Mouse (Mus musculus): Measurements from ENCODE around the gene Ern1. TPM values are rescaled to one million over a fixed set of nuclear protein-coding genes. Genes with fewer than 3 reads are reported as not detected.

The Ern1 gene
- polyA plus RNA-seq, 1 experiment from 2014 or later = 5.3 TPM

- H3K9me3 ChIP-seq = no peaks in the 10 kb centered on the region
- no peaks in the 10 kb centered on the region for H3K27me3 ChIP-seq (ENCODE audit: insufficient read depth, poor library complexity, severe bottlenecking)
- no peaks in the 10 kb centered on the region for H3K36me3 ChIP-seq
- H3K4me1 ChIP-seq = 0 out of 2 replicates have a peak, but pooled peaks cover 16% of the 10 kb centered on the region
- no peak for DNase-seq (ENCODE audit: low spot score)
- H3K4me3 ChIP-seq = no peak overlapping the region
- WGBS = 82% methylated on average over 6 of the region's 6 CpGs
- H3K27ac ChIP-seq = no peak overlapping the region
Measured at GRCm38 (mm10) chr11:106387020-106387419, 100.6 kb downstream of the Ern1 start.

- DNase-seq (ENCODE audit: low spot score) = no peak
- H3K9me3 ChIP-seq = no peaks in the 10 kb centered on the region
- H3K4me1 ChIP-seq = 0 out of 2 replicates have a peak, but pooled peaks cover 12% of the 10 kb centered on the region
- H3K4me3 ChIP-seq = no peak overlapping the region
- H3K27me3 ChIP-seq (ENCODE audit: insufficient read depth, poor library complexity, severe bottlenecking) = no peaks in the 10 kb centered on the region
- 70% methylated on average over 3 of the region's 3 CpGs for WGBS
- no peak overlapping the region for H3K27ac ChIP-seq
- H3K36me3 ChIP-seq = no peaks in the 10 kb centered on the region
Measured at GRCm38 (mm10) chr11:106386409-106386808, 101.2 kb downstream of the Ern1 start.

- 64% methylated on average over 6 of the region's 6 CpGs for WGBS
- H3K4me1 ChIP-seq = 0 out of 2 replicates have a peak, but pooled peaks cover 12% of the 10 kb centered on the region
- H3K36me3 ChIP-seq = 0 out of 2 replicates have a peak, but pooled peaks cover 4% of the 10 kb centered on the region
- no peak for DNase-seq (ENCODE audit: low spot score)
- peak overlapping the region; percentile 80; the same call in 1 of the 2 replicates for H3K27ac ChIP-seq
- no peaks in the 10 kb centered on the region for H3K9me3 ChIP-seq
- H3K27me3 ChIP-seq (ENCODE audit: insufficient read depth, poor library complexity, severe bottlenecking) = no peaks in the 10 kb centered on the region
- no peak overlapping the region for H3K4me3 ChIP-seq
Measured at GRCm38 (mm10) chr11:106383051-106383790, 104.4 kb downstream of the Ern1 start.

- Histone ChIP-seq H3K4me1 (0 out of 2 replicates have a peak, but pooled peaks cover 12% of the 10 kb centered on the region), H3K9me3 (no peaks in the 10 kb centered on the region), H3K27ac (peak overlapping the region; percentile 80), H3K36me3 (0 out of 2 replicates have a peak, but pooled peaks cover 8% of the 10 kb centered on the region), H3K4me3 (peak overlapping the region; percentile 51), H3K27me3 (ENCODE audit: insufficient read depth, poor library complexity, severe bottlenecking) (no peaks in the 10 kb centered on the region)
- DNase-seq (ENCODE audit: low spot score) = no peak
- 36% methylated on average over 5 of the region's 5 CpGs for WGBS
Measured at GRCm38 (mm10) chr11:106382424-106382823, 105.2 kb downstream of the Ern1 start.

GRCm38 (mm10) chr11:106381883-106382282 lies 105.8 kb downstream of the Ern1 start:
- Histone ChIP-seq H3K4me1 (peaks cover 15% of the 10 kb centered on the region; the same call in 1 of the 2 replicates), H3K9me3 (no peaks in the 10 kb centered on the region), H3K36me3 (0 out of 2 replicates have a peak, but pooled peaks cover 8% of the 10 kb centered on the region), H3K27ac (peak overlapping the region; percentile 80), H3K27me3 (ENCODE audit: insufficient read depth, poor library complexity, severe bottlenecking) (0 out of 2 replicates have a peak, but pooled peaks cover under 1% of the 10 kb centered on the region), H3K4me3 (peak overlapping the region; percentile 51)
- DNase-seq (ENCODE audit: low spot score) = no peak
- 68% methylated on average over 7 of the region's 7 CpGs for WGBS

- Histone ChIP-seq H3K27me3 (ENCODE audit: insufficient read depth, poor library complexity, severe bottlenecking) (0 out of 2 replicates have a peak, but pooled peaks cover 6% of the 10 kb centered on the region), H3K4me3 (peak overlapping the region; percentile 51), H3K9me3 (no peaks in the 10 kb centered on the region), H3K4me1 (peaks cover 15% of the 10 kb centered on the region; the same call in 1 of the 2 replicates), H3K27ac (peak overlapping the region; percentile 80; the same call in 1 of the 2 replicates), H3K36me3 (0 out of 2 replicates have a peak, but pooled peaks cover 8% of the 10 kb centered on the region)
- DNase-seq (ENCODE audit: low spot score) = no peak
- 70% methylated on average over 11 of the region's 11 CpGs for WGBS
Measured at GRCm38 (mm10) chr11:106381011-106381410, 106.6 kb downstream of the Ern1 start.

GRCm38 (mm10) chr11:106374979-106375378 lies 112.7 kb downstream of the Ern1 start:
- peaks cover 23% of the 10 kb centered on the region for H3K4me1 ChIP-seq
- DNase-seq (ENCODE audit: low spot score) = no peak

GRCm38 (mm10) chr11:106374559-106374958 lies 113.1 kb downstream of the Ern1 start:
- Histone ChIP-seq H3K4me3 (no peak overlapping the region; the same call in 1 of the 2 replicates), H3K27me3 (ENCODE audit: insufficient read depth, poor library complexity, severe bottlenecking) (0 out of 2 replicates have a peak, but pooled peaks cover 6% of the 10 kb centered on the region), H3K9me3 (no peaks in the 10 kb centered on the region), H3K27ac (peak overlapping the region; percentile 67), H3K4me1 (peaks cover 23% of the 10 kb centered on the region), H3K36me3 (0 out of 2 replicates have a peak, but pooled peaks cover 4% of the 10 kb centered on the region)
- WGBS = 58% methylated on average over 9 of the region's 9 CpGs
- DNase-seq (ENCODE audit: low spot score) = no peak

More at GRCm38 (mm10) chr11:106374979-106375378, 112.7 kb downstream of the Ern1 start:
- peak overlapping the region; percentile 67 for H3K27ac ChIP-seq
- WGBS = 67% methylated on average over 5 of the region's 5 CpGs
- H3K36me3 ChIP-seq = 0 out of 2 replicates have a peak, but pooled peaks cover 5% of the 10 kb centered on the region
- 0 out of 2 replicates have a peak, but pooled peaks cover 6% of the 10 kb centered on the region for H3K27me3 ChIP-seq (ENCODE audit: insufficient read depth, poor library complexity, severe bottlenecking)
- no peaks in the 10 kb centered on the region for H3K9me3 ChIP-seq
- no peak overlapping the region for H3K4me3 ChIP-seq

GRCm38 (mm10) chr11:106373998-106374397 lies 113.7 kb downstream of the Ern1 start:
- Histone ChIP-seq H3K4me1 (peaks cover 23% of the 10 kb centered on the region), H3K36me3 (0 out of 2 replicates have a peak, but pooled peaks cover 4% of the 10 kb centered on the region), H3K27ac (peak overlapping the region; percentile 67), H3K9me3 (no peaks in the 10 kb centered on the region), H3K27me3 (ENCODE audit: insufficient read depth, poor library complexity, severe bottlenecking) (0 out of 2 replicates have a peak, but pooled peaks cover 6% of the 10 kb centered on the region), H3K4me3 (no peak overlapping the region)
- no peak for DNase-seq (ENCODE audit: low spot score)
- whole genome bisulfite sequencing = 30% methylated on average over 11 of the region's 11 CpGs

GRCm38 (mm10) chr11:106366316-106366715 lies 121.3 kb downstream of the Ern1 start:
- peak; percentile 87 for DNase-seq (ENCODE audit: low spot score)
- Histone ChIP-seq H3K36me3 (no peaks in the 10 kb centered on the region), H3K27ac (0 out of 2 replicates have a peak overlapping the region, but pooled peaks have one; percentile 16), H3K4me3 (no peak overlapping the region), H3K9me3 (no peaks in the 10 kb centered on the region), H3K27me3 (ENCODE audit: insufficient read depth, poor library complexity, severe bottlenecking) (0 out of 2 replicates have a peak, but pooled peaks cover 10% of the 10 kb centered on the region), H3K4me1 (peaks cover 35% of the 10 kb centered on the region)
- 6% methylated on average over 3 of the region's 3 CpGs for WGBS

GRCm38 (mm10) chr11:106365366-106365765 lies 122.3 kb downstream of the Ern1 start, which contains the start of gene Prr29:
Gene Prr29 (plus strand): TSS chr11:106365472.
- 40% methylated on average over 10 of the region's 10 CpGs for WGBS
- H3K27ac ChIP-seq = peak within 1 kb of the TSS; percentile 62
- no peaks in the 10 kb centered on the region for H3K36me3 ChIP-seq
- H3K9me3 ChIP-seq = no peaks in the 10 kb centered on the region
- peak within 1 kb of the TSS; percentile 39 for H3K4me3 ChIP-seq
- peaks cover 35% of the 10 kb centered on the region for H3K4me1 ChIP-seq
- 0 out of 2 replicates have a peak, but pooled peaks cover 10% of the 10 kb centered on the region for H3K27me3 ChIP-seq (ENCODE audit: insufficient read depth, poor library complexity, severe bottlenecking)
- no peak for DNase-seq (ENCODE audit: low spot score)

GRCm38 (mm10) chr11:106364712-106365111 lies 122.9 kb downstream of the Ern1 start:
- Histone ChIP-seq H3K9me3 (no peaks in the 10 kb centered on the region), H3K27me3 (ENCODE audit: insufficient read depth, poor library complexity, severe bottlenecking) (0 out of 2 replicates have a peak, but pooled peaks cover 10% of the 10 kb centered on the region), H3K4me3 (peak overlapping the region; percentile 39), H3K27ac (peak overlapping the region; percentile 62), H3K4me1 (peaks cover 35% of the 10 kb centered on the region), H3K36me3 (no peaks in the 10 kb centered on the region)
- WGBS = 7% methylated on average over 11 of the region's 11 CpGs
- no peak for DNase-seq (ENCODE audit: low spot score)

- H3K4me1 ChIP-seq = peaks cover 25% of the 10 kb centered on the region
- H3K4me3 ChIP-seq = no peak overlapping the region
- no peaks in the 10 kb centered on the region for H3K9me3 ChIP-seq
- no peak overlapping the region for H3K27ac ChIP-seq
- no peak for DNase-seq (ENCODE audit: low spot score)
- 23% methylated on average over 5 of the region's 5 CpGs for WGBS
- no peaks in the 10 kb centered on the region for H3K36me3 ChIP-seq
- H3K27me3 ChIP-seq (ENCODE audit: insufficient read depth, poor library complexity, severe bottlenecking) = 0 out of 2 replicates have a peak, but pooled peaks cover 10% of the 10 kb centered on the region
Measured at GRCm38 (mm10) chr11:106359350-106359749, 128.3 kb downstream of the Ern1 start.

All from heart, embryonic 10.5 days (tissue).